Mouse (Mus musculus) CD8-positive naive resting alpha-beta T cell, adult 57 days (primary cell): ENCODE measurements around the gene Inpp5d. TPM values are rescaled to one million over a fixed set of nuclear protein-coding genes. Genes with fewer than 3 reads are reported as not detected.

Source experiments
- total RNA-seq: library from RNA; stranded (reverse); gene quantifications from one replicate; pipeline ENCODE4 v1.2.4, GENCODE M21; 2023

The Inpp5d gene
- 223 TPM for total RNA-seq

GRCm38 (mm10) chr1:87620211-87620668 lies at the start of gene Inpp5d:
Gene Inpp5d (plus strand): TSS chr1:87620312.

GRCm38 (mm10) chr1:87573800-87574215 lies 46.3 kb upstream of the Inpp5d start, which contains the start of gene Ngef:
Gene Ngef (minus strand): TSS chr1:87573870.

DNA sequence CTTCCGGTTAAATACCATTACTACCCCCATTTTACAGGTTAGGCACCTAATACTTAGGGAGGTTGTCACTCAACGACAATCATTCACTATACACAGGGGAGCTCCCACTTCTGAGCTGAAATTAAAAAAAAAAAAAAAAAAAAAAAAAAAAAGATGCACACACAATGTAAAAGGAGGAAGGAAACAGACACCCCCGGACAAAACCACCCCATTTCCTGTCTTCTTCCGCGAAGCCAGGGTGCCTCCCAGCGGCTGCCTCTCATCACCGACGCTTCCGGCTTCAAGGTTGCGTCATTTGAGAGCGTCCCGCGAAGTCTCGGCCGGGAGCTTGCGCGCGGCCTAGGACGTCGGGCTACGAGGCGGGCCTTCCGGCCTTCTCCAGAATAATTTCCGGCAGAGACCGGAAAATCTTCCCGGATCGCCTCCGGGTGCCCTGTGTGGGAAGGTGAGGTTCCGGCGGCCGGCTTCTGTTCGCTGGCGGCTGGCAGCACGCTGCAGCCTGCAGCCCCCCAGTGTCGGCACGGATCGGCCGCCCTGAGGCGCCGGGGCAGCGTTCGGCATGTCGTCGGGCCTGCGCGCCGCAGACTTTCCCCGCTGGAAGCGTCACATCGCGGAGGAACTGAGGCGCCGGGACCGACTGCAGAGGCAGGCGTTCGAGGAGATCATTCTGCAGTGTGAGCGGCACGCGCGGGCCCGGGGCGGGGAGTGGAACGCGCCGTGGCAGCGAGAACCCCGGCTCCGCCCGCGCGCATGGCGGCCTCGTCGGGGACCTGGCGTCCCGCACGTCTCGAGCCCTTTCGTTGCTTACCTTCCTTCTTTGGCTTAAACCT lies 135.7 kb downstream of the Inpp5d start, which contains the start of gene Atg16l1:
Atg16l1 (plus strand) TSS at position 230 of the 830 bp plus-strand sequence.

Other genes with a start within 250 kb of the Inpp5d start
- gene Kcnj13, start 225.6 kb upstream of the Inpp5d start, total RNA-seq, result not detected
- gene Snorc, start 150.0 kb upstream of the Inpp5d start, total RNA-seq, result not detected
- not detected for gene Neu2, start 110.4 kb upstream of the Inpp5d start, total RNA-seq
- not detected for gene Ngef, start 46.4 kb upstream of the Inpp5d start, total RNA-seq
- gene Atg16l1, start 135.6 kb downstream of the Inpp5d start, total RNA-seq, result 77.8 TPM
- gene Sag, start 183.4 kb downstream of the Inpp5d start, total RNA-seq, result 7.4 TPM
- gene Dgkd, start 233.0 kb downstream of the Inpp5d start, total RNA-seq, result 199 TPM